Mouse (Mus musculus): Measurements from ENCODE around the gene Nudcd3. TPM values are rescaled to one million over a fixed set of nuclear protein-coding genes. Genes with fewer than 3 reads are reported as not detected.

The Nudcd3 gene
- total and polyA plus RNA-seq, 3 experiments: 33.3 to 50.5 TPM; not detected in 1

DNA sequence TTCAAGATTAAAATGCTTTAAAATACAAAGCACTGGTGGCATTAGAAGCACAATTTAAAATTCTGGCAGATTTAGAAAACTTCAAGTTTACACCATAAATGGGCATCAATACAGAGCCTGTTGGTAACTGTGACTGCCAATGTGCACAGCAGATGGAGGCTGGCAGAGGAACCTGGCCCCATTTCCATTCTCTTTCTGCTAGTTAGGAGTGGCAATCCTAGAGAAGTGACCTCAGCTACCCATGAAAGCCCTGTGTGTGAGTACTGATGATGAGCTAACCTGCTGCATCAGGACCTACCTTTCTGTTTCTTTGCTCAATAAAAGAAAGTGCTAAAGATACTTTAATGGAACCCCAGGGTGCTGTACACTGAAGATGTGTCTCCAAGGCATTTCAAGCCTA lies 90.2 kb downstream of the Nudcd3 start:
- no peak for DNase-seq (ENCODE audit: low read depth, low spot score)

DNA sequence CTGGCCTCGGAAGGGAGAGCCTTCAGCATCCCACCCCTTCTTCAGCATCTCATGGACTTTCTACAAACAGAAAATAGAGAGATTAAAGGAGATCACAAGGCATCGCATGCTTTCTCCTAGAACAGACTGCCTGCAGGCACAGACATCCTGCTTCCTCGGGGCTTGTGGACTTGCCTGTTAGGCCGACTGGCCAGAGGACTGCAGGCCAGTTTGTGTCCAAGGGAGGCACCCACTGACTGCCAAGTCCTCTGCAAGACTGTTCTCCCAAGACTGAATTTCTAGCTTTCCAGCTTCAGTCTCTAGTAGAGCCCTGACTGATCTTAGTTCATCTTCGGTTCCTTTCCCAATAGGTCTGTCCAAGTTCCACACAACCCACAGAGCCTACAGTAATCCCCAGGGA lies 91.9 kb downstream of the Nudcd3 start:
- H3K27ac ChIP-seq (ENCODE audit: control insufficient read depth, low read depth, low read length): no peak overlapping the region
- no peaks in the 10 kb centered on the region for H3K27me3 ChIP-seq (ENCODE audit: control insufficient read depth in 1 of 2, insufficient read depth in 2 of 2, low read length in 2 of 2)
- DNase-seq (ENCODE audit: low read depth, low spot score): no peak
- H3K9ac ChIP-seq (ENCODE audit: control insufficient read depth, low read depth, low read length, poor library complexity, severe bottlenecking): no peak overlapping the region
- TF ChIP-seq ETS1 (IDR thresholded peaks at IDR 0.05; ENCODE audit: low read depth, low read length): no peak
- TF ChIP-seq GABPA (IDR thresholded peaks at IDR 0.05; ENCODE audit: low read depth, low read length): no peak
- H3K4me3 ChIP-seq (ENCODE audit: control insufficient read depth in 1 of 2, insufficient read depth in 1 of 2, low read depth in 2 of 2, low read length in 2 of 2): no peak overlapping the region
- H3K79me2 ChIP-seq (ENCODE audit: control insufficient read depth, insufficient read depth, low read length, poor library complexity): no peaks in the 10 kb centered on the region
- peaks cover 0 to 1% of the 10 kb centered on the region in 2 experiments; a peak in 2 of 4 replicates for H3K36me3 ChIP-seq (ENCODE audit: control insufficient read depth in 1 of 2, insufficient read depth in 2 of 2, low read length in 2 of 2)
- H3K4me1 ChIP-seq (ENCODE audit: control insufficient read depth in 1 of 2, insufficient read depth in 2 of 2, low read length in 2 of 2): no peaks in the 10 kb centered on the region
- H3K9me3 ChIP-seq (replicated peaks; ENCODE audit: insufficient read depth, low read length): no peaks in the 10 kb centered on the region

More for the DNA sequence above, 90.2 kb downstream of the Nudcd3 start:
- peaks cover 0 to 1% of the 10 kb centered on the region in 2 experiments; a peak in 2 of 4 replicates for H3K36me3 ChIP-seq (ENCODE audit: control insufficient read depth in 1 of 2, insufficient read depth in 2 of 2, low read length in 2 of 2)
- no peak for TF ChIP-seq EP300 (IDR thresholded peaks at IDR 0.05; ENCODE audit: low read depth in 1 of 2, low read length in 2 of 2)
- no peak for TF ChIP-seq NRF1 (IDR thresholded peaks at IDR 0.05; ENCODE audit: insufficient read depth, low read depth, low read length, poor library complexity, severe bottlenecking)
- TF ChIP-seq ZMIZ1 (IDR thresholded peaks at IDR 0.05; ENCODE audit: low read depth, low read length): no peak
- TF ChIP-seq MXI1 (IDR thresholded peaks at IDR 0.05; ENCODE audit: low read depth, low read length): no peak
- TF ChIP-seq POLR2AphosphoS5 (IDR thresholded peaks at IDR 0.05; ENCODE audit: borderline replicate concordance, low read depth, low read length): no peak
- TF ChIP-seq RAD21 (IDR thresholded peaks at IDR 0.05; ENCODE audit: low read depth, low read length): no peak
- TF ChIP-seq KAT2A (conservative IDR thresholded peaks at IDR 0.05; ENCODE audit: low read depth, low read length): no peak
- no peak for TF ChIP-seq CHD1 (IDR thresholded peaks at IDR 0.05; ENCODE audit: low read depth, low read length)
- no peak for TF ChIP-seq CTCF (IDR thresholded peaks at IDR 0.05 in 2 of 3, conservative IDR thresholded peaks at IDR 0.05 in 1 of 3; ENCODE audit: control insufficient read depth in 1 of 3, insufficient read depth in 1 of 3, low read depth in 2 of 3, low read length in 3 of 3, poor library complexity in 1 of 3, severe bottlenecking in 1 of 3)
- TF ChIP-seq MEF2A (IDR thresholded peaks at IDR 0.05; ENCODE audit: extremely low read depth, insufficient replicate concordance, low read depth, low read length, poor library complexity, severe bottlenecking): no peak
- no peaks in the 10 kb centered on the region for H3K27me3 ChIP-seq (ENCODE audit: control insufficient read depth in 1 of 2, insufficient read depth in 2 of 2, low read length in 2 of 2)
- H3K79me2 ChIP-seq (ENCODE audit: control insufficient read depth, insufficient read depth, low read length, poor library complexity): no peaks in the 10 kb centered on the region
- no peak overlapping the region for H3K9ac ChIP-seq (ENCODE audit: control insufficient read depth, low read depth, low read length, poor library complexity, severe bottlenecking)
- no peaks in the 10 kb centered on the region for H3K4me1 ChIP-seq (ENCODE audit: control insufficient read depth in 1 of 2, insufficient read depth in 2 of 2, low read length in 2 of 2)
- no peaks in the 10 kb centered on the region for H3K9me3 ChIP-seq (replicated peaks; ENCODE audit: insufficient read depth, low read length)
- no peak overlapping the region for H3K4me3 ChIP-seq (ENCODE audit: control insufficient read depth in 1 of 2, insufficient read depth in 1 of 2, low read depth in 2 of 2, low read length in 2 of 2)
- H3K27ac ChIP-seq (ENCODE audit: control insufficient read depth, low read depth, low read length): no peak overlapping the region

DNA sequence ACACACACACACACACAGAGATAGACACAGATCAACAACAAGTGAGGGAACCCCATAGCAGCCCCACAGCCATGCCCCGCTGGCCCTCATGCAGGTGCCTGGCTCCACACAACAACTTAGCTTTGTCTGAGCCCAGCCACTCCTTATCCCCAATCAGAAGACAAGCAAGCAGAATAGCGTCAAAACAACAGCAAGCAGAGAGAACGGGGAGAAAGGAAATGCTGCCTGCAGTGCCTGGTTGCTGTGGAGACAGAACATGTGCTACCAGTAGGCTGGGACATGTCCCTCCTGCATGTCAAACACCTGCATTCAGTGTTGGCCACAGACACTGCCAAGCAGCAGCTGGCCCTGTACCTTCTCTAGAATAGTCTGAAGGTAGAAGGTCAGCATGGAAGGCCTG lies 92.5 kb downstream of the Nudcd3 start:
- TF ChIP-seq RAD21 (IDR thresholded peaks at IDR 0.05; ENCODE audit: low read depth, low read length) (no peak), MAX (IDR thresholded peaks at IDR 0.05; ENCODE audit: low read length) (no peak), HCFC1 (IDR thresholded peaks at IDR 0.05; ENCODE audit: low read depth, low read length) (no peak), TCF12 (IDR thresholded peaks at IDR 0.05; ENCODE audit: low read depth, low read length) (no peak), POLR2A (IDR thresholded peaks at IDR 0.05; ENCODE audit: control insufficient read depth in 1 of 2, insufficient read depth in 1 of 2, low read depth in 1 of 2, low read length in 2 of 2, poor library complexity in 1 of 2) (no peak), UBTF (IDR thresholded peaks at IDR 0.05; ENCODE audit: borderline replicate concordance, insufficient read depth, low read depth, low read length) (no peak), E2F4 (IDR thresholded peaks at IDR 0.05; ENCODE audit: borderline replicate concordance, low read depth, low read length) (no peak), MEF2A (IDR thresholded peaks at IDR 0.05; ENCODE audit: extremely low read depth, insufficient replicate concordance, low read depth, low read length, poor library complexity, severe bottlenecking) (no peak), POLR2AphosphoS2 (IDR thresholded peaks at IDR 0.05; ENCODE audit: low read length) (no peak), NELFE (IDR thresholded peaks at IDR 0.05; ENCODE audit: low read depth, low read length) (no peak), ETS1 (IDR thresholded peaks at IDR 0.05; ENCODE audit: low read depth, low read length) (no peak), CHD1 (IDR thresholded peaks at IDR 0.05; ENCODE audit: low read depth, low read length) (no peak), TBP (IDR thresholded peaks at IDR 0.05; ENCODE audit: low read depth, low read length) (no peak), MYC (IDR thresholded peaks at IDR 0.05; ENCODE audit: low read depth, low read length) (no peak), USF2 (IDR thresholded peaks at IDR 0.05; ENCODE audit: borderline replicate concordance in 1 of 2, insufficient read depth in 1 of 2, low read depth in 1 of 2, low read length in 2 of 2) (no peak)
- no peaks in the 10 kb centered on the region for H3K4me1 ChIP-seq (ENCODE audit: control insufficient read depth in 1 of 2, insufficient read depth in 2 of 2, low read length in 2 of 2)
- no peaks in the 10 kb centered on the region for H3K9me3 ChIP-seq (replicated peaks; ENCODE audit: insufficient read depth, low read length)
- H3K4me3 ChIP-seq (ENCODE audit: control insufficient read depth in 1 of 2, insufficient read depth in 1 of 2, low read depth in 2 of 2, low read length in 2 of 2): no peak overlapping the region
- no peak overlapping the region for H3K9ac ChIP-seq (ENCODE audit: control insufficient read depth, low read depth, low read length, poor library complexity, severe bottlenecking)
- no peaks in the 10 kb centered on the region for H3K27me3 ChIP-seq (ENCODE audit: control insufficient read depth in 1 of 2, insufficient read depth in 2 of 2, low read length in 2 of 2)
- DNase-seq (ENCODE audit: low read depth, low spot score): no peak
- H3K79me2 ChIP-seq (ENCODE audit: control insufficient read depth, insufficient read depth, low read length, poor library complexity): no peaks in the 10 kb centered on the region
- no peak overlapping the region for H3K27ac ChIP-seq (ENCODE audit: control insufficient read depth, low read depth, low read length)
- H3K36me3 ChIP-seq (ENCODE audit: control insufficient read depth in 1 of 2, insufficient read depth in 2 of 2, low read length in 2 of 2): peaks cover 0 to 1% of the 10 kb centered on the region in 2 experiments; a peak in 2 of 4 replicates

Measured in MEL (cell line).